ENCODE assay signal across 18 mouse cellular contexts in genomic region chr8:67598687-67599086, GRCm38 (mm10).
"Had no signal": no experiment of that assay in that cellular context is flagged by ENCODE, and none has a peak within 500 bp of the region (broad histone marks: within the 10 kb centered on the region; RNA-seq: fewer than 3 reads in every experiment).

No protein-coding gene starts in this region.

- H3K4me3 ChIP-seq: lung, embryonic 15.5 days; megakaryocyte, embryonic 14.5 days; midbrain, embryonic 13.5 days; midbrain, embryonic 15.5 days; neural tube, embryonic 12.5 days; stomach, embryonic 15.5 days had no signal

- H3K9ac ChIP-seq: liver, postnatal 0 days; lung, embryonic 15.5 days; midbrain, embryonic 13.5 days; midbrain, embryonic 15.5 days; neural tube, embryonic 12.5 days; stomach, embryonic 15.5 days had no signal

- H3K9me3 ChIP-seq: lung, embryonic 15.5 days; midbrain, embryonic 13.5 days; midbrain, embryonic 15.5 days; neural tube, embryonic 12.5 days; stomach, embryonic 15.5 days had no signal

- H3K4me2 ChIP-seq: lung, embryonic 15.5 days; midbrain, embryonic 11.5 days; midbrain, embryonic 13.5 days; midbrain, embryonic 15.5 days; neural tube, embryonic 12.5 days; stomach, embryonic 15.5 days had no signal

- DNase-seq: liver, postnatal 0 days; lung, adult 2 months; lung, postnatal 14 days; lung, postnatal 36 days; right cerebral cortex, postnatal 14 days; thymus, adult 2 months; thymus, postnatal 25 days; thymus, postnatal 4 days had no signal

- H3K27ac ChIP-seq: lung, embryonic 15.5 days; macrophage; midbrain, embryonic 13.5 days; midbrain, embryonic 15.5 days; neural tube, embryonic 12.5 days; stomach, embryonic 15.5 days; stomach, postnatal 0 days had no signal

- H3K4me1 ChIP-seq: lung, embryonic 15.5 days; megakaryocyte, embryonic 14.5 days; midbrain, embryonic 13.5 days; midbrain, embryonic 15.5 days; neural tube, embryonic 12.5 days; stomach, embryonic 15.5 days had no signal

- H3K27me3 ChIP-seq: lung, embryonic 15.5 days; megakaryocyte, embryonic 14.5 days; midbrain, embryonic 13.5 days; midbrain, embryonic 15.5 days; neural tube, embryonic 12.5 days; stomach, embryonic 15.5 days had no signal

- ATAC-seq: liver, postnatal 0 days; lung, postnatal 0 days; midbrain, embryonic 13.5 days; midbrain, embryonic 15.5 days had no signal

- H3K36me3 ChIP-seq: lung, embryonic 15.5 days; midbrain, embryonic 13.5 days; midbrain, embryonic 15.5 days; neural tube, embryonic 12.5 days; stomach, embryonic 15.5 days had no signal
